Mouse (Mus musculus) kidney, adult 18-20 months (tissue): ENCODE data around the gene Nmur2.

Experiments used
- DNase-seq: peaks from one replicate; pipeline ENCODE4 v3.0.0; 2021

Nmur2 gene

GRCm38 (mm10) chr11:56040917-56041316, at the start of gene Nmur2:
TSS of gene Nmur2 (minus strand) at chr11:56041010.
- no peak for DNase-seq

- DNase-seq = no peak
Measured at GRCm38 (mm10) chr11:56089127-56089689, 48.4 kb upstream of the Nmur2 start.

GRCm38 (mm10) chr11:56072131-56072530, 31.3 kb upstream of the Nmur2 start:
- DNase-seq = no peak

GRCm38 (mm10) chr11:56069658-56070057, 28.8 kb upstream of the Nmur2 start:
- DNase-seq = no peak

- no peak for DNase-seq
Measured at GRCm38 (mm10) chr11:56065147-56065546, 24.3 kb upstream of the Nmur2 start.

- no peak for DNase-seq
Measured at GRCm38 (mm10) chr11:56064575-56064974, 23.8 kb upstream of the Nmur2 start.

GRCm38 (mm10) chr11:56059236-56059635, 18.4 kb upstream of the Nmur2 start:
- no peak for DNase-seq

GRCm38 (mm10) chr11:56054439-56054838, 13.6 kb upstream of the Nmur2 start:
- no peak for DNase-seq

- DNase-seq = no peak
Measured at GRCm38 (mm10) chr11:56026854-56027253, 14.0 kb downstream of the Nmur2 start.

GRCm38 (mm10) chr11:56025746-56026570, 14.9 kb downstream of the Nmur2 start:
- DNase-seq = no peak

GRCm38 (mm10) chr11:56013510-56014057, 27.2 kb downstream of the Nmur2 start:
- no peak for DNase-seq

GRCm38 (mm10) chr11:56012396-56012795, 28.4 kb downstream of the Nmur2 start:
- no peak for DNase-seq

GRCm38 (mm10) chr11:56008277-56008676, 32.5 kb downstream of the Nmur2 start:
- no peak for DNase-seq

GRCm38 (mm10) chr11:55992799-55993198, 48.0 kb downstream of the Nmur2 start:
- DNase-seq = no peak

GRCm38 (mm10) chr11:55992148-55992547, 48.7 kb downstream of the Nmur2 start:
- DNase-seq = no peak

GRCm38 (mm10) chr11:55991505-55992066, 49.2 kb downstream of the Nmur2 start:
- peak; percentile 16 for DNase-seq

- DNase-seq = no peak
Measured at GRCm38 (mm10) chr11:55984643-55985042, 56.2 kb downstream of the Nmur2 start.

- DNase-seq = peak; percentile 6
Measured at GRCm38 (mm10) chr11:55981656-55982055, 59.2 kb downstream of the Nmur2 start.

GRCm38 (mm10) chr11:55978146-55978545, 62.7 kb downstream of the Nmur2 start:
- no peak for DNase-seq
